Mouse (Mus musculus) layer of hippocampus, adult 11-12 months (tissue): ENCODE data around the gene Pcdh7.

Experiments
- DNase-seq: peaks from one replicate; pipeline ENCODE4 v3.0.0; 2022; ENCODE audit warnings: low spot score

The Pcdh7 gene

DNA sequence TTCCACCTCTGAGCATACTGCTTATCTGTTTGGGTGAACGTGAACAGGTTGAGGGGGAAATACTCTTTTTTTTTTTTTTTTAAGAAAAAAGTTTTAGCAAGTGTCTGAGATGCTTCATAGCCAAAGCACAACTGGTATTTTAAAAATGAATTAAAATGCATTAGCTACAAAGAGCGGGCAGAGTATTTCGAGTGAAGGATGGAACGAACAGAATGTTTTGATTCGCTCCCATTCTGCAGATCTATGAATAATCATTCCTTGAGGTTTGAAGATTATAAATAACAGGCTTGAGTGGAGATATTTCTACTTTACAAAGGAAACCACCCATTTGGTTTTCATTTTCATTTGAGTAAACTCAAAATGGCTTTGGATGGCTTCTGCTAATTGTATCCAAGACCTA is 214.0 kb downstream of the Pcdh7 start:
- DNase-seq, result no peak

DNA sequence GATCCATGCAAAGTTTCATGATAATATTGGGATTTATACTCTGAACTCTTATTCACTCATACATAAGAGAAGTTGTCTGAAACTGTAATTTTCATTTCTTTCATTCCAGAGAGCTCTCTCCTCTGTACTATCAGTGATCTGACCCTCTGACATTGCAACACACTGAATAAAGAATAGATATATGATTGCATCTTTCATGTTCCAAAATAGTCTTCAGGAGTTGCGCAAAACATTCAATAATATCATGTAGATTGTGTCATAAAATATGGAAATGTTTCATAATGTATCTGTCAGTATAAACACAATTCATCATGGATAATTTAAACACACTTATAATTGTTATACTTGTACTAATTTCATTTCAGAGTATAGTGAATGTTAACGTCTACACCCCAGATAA is 216.9 kb downstream of the Pcdh7 start:
- no peak for DNase-seq

DNA sequence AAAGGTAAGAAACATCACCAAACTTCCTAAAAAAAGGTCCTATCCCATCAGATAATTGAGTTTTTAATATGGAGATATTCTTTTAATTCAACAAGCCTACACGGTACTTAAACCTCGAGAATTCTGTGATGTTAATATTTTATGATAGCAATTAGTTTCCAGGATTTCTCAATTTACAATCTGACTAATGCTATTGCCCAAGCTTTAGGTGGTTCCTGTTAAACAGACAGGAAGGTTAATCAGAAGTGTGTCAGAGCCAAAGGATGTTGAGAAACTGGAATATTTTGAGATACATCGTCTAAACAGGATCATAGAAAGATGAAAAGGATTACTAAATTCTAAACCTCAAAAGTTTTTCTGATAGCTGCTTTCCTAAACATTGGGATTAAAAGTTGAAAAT is 222.7 kb downstream of the Pcdh7 start:
- no peak for DNase-seq

DNA sequence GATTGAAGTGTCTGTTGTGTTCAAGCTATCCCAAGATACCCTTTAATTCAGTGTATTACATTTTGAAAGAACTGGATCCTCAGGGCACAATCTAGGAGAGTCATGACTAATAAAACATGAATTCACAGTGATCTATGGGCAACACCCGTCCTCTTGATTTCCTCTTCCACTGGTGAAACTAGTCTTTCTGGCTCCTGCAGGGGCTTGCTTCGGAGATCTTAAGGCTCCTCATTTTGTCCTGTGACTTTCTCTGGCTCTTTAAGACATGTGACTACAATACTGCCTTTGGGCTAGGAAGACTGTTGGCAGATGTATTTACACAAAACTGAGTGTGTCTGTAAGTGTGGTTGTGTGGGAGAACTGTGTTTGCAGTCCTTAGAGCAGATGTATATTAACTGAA is 225.4 kb downstream of the Pcdh7 start:
- no peak for DNase-seq

DNA sequence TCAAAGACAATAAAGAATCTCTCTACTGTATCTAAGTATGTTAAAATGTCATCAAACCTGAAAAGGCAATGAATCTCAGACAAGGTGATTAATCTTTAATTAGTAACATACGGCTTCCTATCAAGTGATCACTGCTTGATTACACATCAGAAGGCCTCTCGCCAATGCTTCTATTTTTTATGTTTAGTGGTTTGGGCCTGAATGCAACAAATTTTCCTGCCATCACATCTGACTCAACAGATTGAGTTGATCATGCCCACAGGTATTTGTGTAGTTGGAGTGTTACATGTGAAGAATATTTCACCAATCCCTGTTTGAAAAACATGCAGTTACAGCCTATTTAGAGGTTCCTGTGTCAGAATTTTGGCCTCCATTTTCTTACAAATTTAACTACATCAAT is 225.8 kb downstream of the Pcdh7 start:
- DNase-seq, result no peak

DNA sequence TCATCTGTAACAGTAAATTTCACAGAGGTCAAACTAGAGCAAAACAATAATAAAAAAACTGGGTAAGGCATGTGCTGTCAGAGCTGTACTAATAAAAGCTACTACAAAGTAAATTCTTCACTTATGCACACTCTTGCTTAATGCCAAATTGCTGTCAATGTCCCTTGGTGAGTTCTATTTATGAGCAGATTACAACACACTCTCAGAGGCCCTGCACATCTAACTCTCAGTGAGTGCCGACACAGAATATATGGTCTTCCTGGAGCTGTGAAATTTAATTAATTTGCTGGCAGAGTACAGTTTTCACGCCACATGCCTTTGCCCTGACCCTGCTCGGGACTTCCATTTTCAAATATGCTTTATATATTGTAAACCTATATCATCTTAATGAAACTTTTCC is 227.7 kb downstream of the Pcdh7 start:
- no peak for DNase-seq

DNA sequence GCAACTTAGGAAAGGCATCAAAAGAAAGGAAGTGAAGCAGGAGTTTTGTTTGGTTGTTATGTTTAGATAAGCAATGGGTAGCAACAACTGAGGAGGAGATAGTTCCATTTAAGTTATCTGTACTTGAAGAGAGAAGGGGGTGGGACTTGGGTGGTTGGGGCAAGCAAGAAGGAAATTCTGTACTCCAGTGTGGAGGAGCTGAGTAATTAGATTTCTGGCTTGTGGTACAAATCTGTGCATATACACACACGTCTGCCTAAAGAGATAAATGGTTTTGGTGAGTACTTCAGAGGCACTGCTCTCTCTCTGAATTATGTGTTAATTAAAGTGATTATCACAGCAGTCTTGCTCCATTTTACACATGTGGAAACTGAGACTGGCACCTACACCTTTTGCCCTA is 241.6 kb downstream of the Pcdh7 start:
- DNase-seq, result no peak

DNA sequence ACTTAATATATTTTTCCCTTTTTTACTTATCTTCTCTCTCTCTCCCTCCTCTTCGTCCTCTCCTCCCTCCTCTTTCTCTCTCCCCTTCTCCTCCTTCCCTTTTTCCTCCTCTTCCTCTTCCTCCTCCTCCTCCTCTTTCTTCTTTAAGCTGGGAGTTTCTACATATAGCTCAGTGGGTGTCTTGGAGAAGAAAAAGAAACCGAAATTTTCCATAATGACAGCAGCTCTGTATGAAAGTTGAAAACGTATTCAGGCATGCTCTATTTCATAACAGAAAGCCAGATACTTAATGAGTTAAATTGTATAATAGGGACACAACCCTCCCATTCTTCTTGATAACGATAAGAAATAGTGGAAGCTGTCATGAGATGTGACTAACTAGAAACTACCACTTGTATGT is 246.0 kb downstream of the Pcdh7 start:
- DNase-seq, result no peak

DNA sequence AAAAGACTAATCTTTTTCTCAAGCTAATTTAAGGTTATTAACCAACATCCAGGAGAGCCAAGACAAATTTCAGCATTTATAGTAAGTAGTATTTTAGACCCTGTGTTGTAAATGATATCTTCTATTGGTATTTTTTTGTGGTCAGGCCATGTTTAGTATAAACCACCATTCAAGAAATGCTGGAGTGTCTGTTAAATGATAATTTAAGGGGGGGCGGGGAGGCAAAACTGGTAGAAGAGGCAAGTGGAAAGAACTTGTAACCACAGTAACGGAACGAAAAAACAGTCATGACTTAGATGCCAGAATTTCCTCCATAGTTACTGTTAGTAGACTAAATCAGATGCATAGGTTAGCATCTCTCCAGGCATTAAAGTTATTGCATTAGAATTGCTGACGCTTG is 246.4 kb downstream of the Pcdh7 start:
- no peak for DNase-seq

DNA sequence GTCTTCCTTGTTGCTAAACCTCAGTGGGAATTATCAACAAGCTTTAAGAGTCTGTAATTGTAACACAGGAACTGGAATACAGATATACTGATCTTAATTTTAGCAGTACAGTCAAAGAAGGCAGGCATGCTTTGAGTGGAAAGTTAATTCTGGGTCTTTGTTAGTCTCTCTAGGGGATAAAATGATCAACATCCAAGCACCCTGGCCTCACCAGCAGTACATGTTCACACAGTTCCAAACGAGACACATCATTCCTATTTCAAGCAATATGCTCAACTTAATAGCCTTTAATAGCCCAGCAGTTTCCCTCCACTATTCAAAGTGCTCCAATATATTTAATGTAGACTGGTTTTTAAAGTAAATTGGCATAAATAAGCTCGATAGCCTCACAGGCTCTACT is 275.8 kb downstream of the Pcdh7 start:
- DNase-seq, result no peak

DNA sequence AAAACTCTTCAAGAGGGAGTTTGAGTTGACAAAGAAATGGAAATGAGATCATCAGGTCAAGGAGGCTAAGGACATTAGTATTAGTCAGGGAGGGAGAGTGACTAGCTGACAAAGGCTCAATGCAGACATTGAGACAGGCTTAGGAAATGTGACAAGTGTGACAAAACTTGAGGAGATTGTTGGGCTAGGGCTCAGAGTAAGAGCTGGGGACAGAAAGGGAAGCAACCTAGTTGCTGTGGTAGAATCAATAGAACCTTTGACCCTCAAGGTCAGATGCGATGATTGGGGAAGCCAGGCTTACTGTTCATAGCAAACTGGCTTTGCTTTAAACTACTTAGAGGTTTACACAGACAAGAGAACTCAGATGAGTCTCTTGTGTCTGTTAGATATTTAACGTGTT is 303.6 kb downstream of the Pcdh7 start:
- DNase-seq, result no peak

DNA sequence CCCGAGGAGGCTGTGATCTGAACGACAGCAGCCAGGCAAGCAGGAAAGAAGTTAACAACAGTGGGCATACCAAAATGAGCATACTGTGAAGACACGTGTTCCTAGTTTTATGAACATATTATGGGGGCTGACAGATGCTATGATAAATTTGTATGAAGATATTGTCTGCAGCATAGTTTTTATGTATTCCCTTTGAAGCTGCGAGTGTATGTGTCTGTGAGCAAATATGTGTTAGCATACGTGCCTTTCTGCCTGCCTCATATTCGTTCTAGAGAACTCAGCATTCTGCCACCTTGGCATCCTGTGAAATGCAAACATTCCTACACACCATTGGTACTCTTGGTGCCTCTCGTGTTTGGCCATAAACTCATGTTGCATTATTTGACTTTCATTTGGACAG is 307.4 kb downstream of the Pcdh7 start:
- DNase-seq, result no peak

DNA sequence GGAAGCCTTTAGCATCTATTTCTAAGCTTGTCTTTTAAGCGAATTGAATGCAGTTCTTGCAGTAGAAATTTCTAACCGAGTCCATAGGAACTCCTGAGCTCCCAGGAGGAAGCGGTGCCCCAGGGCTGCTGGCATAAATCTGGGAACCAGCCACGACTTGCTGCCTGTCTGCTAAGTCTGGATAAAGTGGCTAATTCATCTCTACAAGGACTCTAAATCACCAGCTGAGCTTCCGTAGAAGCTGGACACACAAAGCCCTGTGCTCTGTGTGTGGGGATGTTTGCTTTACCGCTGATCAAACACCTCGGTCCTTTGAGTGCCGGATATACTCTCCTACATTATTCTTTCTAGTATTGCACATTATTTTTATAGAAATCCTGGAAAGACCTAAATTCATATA is 308.0 kb downstream of the Pcdh7 start:
- no peak for DNase-seq

DNA sequence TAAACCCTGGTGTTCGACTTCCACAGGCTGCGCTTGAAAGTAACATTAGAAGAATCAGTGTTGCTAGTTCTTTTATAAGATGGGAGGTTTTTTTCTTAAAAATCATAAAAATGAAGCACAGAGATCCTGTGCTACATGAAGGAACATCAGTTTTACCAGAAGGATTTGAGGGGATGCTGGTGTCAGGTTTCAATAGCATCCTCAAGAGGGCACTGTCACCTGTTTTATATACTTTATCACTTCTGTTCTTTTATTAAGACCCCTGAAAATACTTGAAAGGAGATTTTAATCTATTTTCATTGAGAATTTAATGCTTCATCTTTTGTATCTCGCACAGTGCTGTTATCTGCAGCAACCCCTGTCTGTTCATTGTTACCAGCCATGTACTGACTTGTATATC is 322.1 kb downstream of the Pcdh7 start:
- no peak for DNase-seq

DNA sequence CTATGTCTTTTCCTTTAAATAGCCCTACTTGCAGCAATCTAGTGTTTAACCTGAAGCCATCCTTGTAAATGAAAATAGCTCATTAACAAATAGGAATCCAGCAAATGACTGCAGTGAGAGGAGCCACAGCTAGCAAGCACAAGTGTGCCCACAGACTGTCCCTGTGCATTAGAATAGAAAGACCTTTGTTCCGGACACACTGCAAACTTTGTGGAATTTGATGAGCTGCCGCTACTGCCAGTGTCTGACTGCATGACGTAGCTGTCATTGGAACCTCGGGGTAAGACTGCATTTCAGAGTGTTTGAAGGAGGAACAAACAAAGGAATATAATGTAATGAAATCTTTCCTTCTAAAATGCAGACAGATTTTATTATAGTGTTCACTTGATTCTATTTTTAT is 326.4 kb downstream of the Pcdh7 start:
- no peak for DNase-seq

DNA sequence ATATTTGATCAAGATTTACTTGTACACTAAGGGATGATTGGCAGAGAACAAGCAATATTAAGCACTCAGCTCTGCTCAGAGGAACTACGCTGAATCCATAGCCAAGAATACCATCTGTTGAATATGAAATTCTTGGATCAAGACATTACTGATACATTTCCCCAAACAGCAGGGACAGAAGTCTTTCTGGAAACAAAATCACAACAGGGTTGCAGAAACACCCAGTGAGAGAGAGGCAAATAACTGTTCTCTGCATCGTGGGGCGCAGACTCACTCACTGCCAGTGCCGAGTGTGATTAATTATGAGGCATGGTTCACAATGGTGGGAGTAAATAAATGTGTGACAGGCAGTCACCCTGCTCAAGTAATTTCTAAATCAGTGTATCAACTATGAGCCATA is 363.3 kb downstream of the Pcdh7 start:
- peak; percentile 62 for DNase-seq

DNA sequence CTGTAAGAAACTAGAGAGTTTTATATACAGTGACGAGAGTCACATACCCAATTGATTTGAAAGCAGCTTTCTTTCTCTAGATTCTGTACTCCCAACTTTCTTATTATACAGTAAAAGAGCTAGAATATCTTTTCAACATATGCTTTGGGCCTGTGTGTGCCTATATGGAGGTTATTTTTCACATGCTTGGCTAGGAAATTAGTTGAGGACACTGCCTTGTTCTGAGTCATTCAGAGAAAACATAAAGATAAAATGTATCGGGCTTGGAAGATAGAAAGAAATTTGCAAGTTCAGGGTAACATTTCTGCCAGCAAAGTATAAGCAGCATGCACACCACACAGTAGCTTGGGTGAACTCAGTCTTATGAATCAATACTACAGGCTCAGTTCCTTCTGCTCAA is 364.5 kb downstream of the Pcdh7 start:
- no peak for DNase-seq

DNA sequence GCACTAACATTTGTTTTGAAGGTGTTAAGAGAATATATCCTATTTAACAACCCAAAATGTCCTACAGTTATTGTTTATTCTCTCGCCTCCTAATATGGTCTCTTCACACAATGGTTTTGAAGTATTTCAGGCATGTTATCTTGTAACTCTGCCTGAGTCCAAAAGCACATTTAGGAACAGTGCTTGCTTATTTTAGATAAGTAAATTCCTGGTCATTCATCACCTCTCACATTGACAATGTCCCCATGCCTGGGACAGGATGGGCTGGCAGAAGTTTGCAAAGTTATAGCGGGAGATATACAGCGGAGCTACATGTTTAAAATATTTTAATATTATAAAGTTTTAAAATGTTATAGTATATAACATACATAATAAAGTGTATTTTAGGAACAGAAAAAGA is 365.3 kb downstream of the Pcdh7 start:
- no peak for DNase-seq

DNA sequence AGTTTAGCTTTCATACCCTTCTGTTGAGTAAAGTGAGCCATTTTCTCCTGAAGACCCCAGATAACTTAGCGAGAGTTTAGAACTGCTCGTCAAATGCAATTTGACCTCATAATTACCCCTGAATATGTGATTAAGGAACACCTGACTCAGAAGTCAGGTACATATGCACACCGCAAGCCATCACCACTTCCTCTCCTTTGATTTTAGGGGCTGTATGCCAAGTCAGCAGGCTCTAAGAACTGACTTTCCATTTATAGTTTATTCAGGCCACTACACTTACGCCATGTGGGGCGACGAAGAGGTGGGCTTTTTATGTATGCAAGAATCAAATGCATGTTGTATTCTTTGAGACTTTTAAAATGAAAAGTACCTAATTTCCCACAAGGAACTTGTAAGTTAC is 366.2 kb downstream of the Pcdh7 start:
- DNase-seq, result no peak

DNA sequence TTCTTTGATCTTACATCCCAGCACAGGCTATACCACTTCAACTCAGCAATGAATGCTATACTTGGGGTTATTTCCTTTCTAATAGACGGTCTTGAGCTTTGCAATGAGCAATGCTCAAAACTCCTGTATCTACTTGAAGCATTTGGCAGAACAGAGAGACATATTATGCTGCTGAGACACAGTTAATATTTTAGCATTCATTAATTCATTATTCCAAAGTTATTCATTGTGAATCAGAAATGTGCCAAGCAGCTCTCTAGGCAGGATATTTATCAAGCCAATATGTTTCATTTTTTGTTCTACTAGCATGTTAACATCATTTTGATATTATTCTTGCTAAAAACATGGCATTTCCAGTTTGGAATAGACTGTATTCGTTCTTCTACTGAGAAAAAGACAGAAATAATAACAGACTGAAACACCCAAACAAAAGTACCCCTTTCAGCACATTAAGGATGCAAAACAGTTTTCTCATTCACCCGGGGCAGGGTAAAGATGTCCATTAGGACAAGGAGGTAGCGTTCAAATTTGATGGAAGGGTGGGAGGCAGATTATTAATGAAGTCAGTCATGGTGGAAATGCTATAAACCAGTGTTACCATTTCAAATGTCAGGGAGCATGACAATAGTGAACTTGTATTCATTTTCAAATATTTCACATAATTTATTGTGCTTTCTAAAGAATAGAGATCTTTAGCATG is 391.0 kb downstream of the Pcdh7 start:
- DNase-seq, result no peak

DNA sequence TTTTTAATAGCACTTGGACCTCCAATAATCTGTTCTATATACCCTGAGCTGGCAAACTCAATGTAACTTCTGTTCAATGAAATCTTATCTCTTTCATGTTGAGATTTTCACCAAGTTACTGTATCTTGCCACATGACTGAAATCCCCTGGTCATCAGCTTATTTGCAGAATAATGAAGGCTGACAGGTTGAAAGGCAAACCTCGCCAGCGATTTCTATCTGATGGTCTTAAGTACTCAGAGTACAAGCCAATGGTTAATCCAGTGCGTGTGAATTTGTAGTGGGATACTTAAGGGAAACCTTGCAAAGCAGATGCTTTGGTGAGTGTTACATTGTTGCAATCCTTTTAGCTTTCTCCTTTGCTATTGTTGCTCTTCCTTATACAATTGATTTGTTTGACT is 398.3 kb downstream of the Pcdh7 start:
- no peak for DNase-seq

DNA sequence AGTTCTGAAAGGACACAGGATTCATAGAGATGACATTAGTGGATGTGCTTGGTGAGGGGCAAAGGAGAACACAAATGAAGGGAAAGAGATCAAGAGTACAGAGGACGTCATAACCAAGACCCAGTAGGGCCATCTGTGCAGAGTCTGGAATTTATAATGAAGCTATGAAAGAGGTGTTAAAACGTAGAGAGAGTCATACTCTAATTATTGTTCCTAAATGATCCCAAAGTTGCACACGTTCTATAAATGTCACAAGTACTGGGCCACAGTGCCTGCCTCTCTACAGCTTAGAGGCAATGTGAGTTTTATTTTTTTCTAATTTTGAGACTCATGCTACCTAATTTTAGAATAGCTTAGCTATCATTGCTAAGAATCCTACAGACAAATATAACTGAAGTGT is 400.1 kb downstream of the Pcdh7 start:
- DNase-seq, result no peak

DNA sequence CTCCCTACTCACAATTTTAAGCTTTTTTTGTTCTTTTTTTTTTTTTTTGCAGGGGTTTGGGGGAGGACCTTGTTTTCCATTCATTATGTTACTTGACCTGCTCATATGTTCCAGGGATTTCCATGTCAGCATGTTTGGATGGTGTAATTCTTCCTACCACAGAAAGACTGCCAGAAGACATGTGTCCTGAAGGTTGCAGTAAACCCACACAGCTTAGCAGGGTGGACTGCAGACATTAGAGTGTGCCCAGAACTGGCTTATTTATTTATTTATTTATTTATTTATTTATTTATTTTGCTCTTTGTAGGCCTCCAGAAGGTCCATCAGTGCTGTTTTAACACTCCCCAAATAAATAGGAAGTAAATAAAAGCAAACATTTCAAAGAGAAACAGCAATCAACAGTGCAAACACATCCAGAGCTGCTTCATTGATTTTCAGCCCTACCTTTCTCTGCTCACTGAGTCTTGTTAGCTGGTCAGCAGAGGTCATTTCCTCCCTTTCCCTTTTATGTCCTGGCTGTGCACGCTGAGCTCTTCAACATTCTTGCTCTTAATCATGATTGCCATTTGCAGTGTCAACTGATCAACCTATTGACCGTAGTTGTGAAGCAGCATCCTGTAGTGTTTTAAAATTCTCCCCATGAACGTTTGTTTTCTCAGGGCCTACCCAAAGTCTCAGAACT is 401.3 kb downstream of the Pcdh7 start:
- no peak for DNase-seq

DNA sequence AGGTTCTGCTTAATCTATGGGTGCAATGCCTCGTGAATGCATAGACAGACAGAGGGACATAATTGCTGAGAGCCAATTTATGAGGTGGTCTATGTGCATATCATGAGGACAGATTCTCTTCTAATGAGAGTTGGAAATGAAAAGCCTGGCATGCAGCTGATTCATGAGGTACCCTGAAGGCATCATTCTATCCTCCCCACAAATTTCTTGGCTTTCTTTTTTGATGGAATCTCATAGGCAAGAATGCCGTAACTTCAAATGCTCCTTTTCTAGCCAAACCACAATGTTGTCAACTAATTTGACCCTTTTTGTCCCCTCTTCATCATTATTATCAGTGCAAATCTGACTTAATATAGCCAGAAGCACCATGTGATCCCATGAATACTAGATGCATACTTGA is 426.1 kb downstream of the Pcdh7 start:
- no peak for DNase-seq
